Comparison of ENCODE assay signal across 9 mouse cellular contexts in genomic region chr16:10540763-10541597, GRCm38 (mm10). TPM values are rescaled to one million over a fixed set of nuclear protein-coding genes. Genes with fewer than 3 reads are reported as not detected.
DNase-seq lines count a peak whose midpoint lies in the region; ATAC-seq and TF ChIP-seq lines count a peak whose summit lies in the region.
"Had no signal": no experiment of that assay in that cellular context is flagged by ENCODE, and none has a peak within 500 bp of the region (broad histone marks: within the 10 kb centered on the region; RNA-seq: fewer than 3 reads in every experiment).

No protein-coding gene starts in this region.

- no peaks in the 10 kb centered on the region for H3K9me3 ChIP-seq in megakaryocyte, embryonic 14.5 days
- no peaks in the 10 kb centered on the region for H3K9me3 ChIP-seq in limb, embryonic 13.5 days
- H3K9me3 ChIP-seq in stomach, embryonic 15.5 days = no peaks in the 10 kb centered on the region

- H3K36me3 ChIP-seq in megakaryocyte, embryonic 14.5 days (replicated peaks; ENCODE audit: low read length) = peaks cover 36% of the 10 kb centered on the region
- H3K36me3 ChIP-seq in limb, embryonic 13.5 days = peaks cover 10% of the 10 kb centered on the region
- H3K36me3 ChIP-seq in stomach, embryonic 15.5 days = no peaks in the 10 kb centered on the region

- DNase-seq in cerebellum, adult 2 months = no peak
- no peak for DNase-seq in urinary bladder, postnatal 25 days (ENCODE audit: low spot score)
- DNase-seq: embryo, embryonic 11 days had no signal

- peak overlapping the region; percentile 95 for H3K4me2 ChIP-seq in limb, embryonic 13.5 days (replicated peaks)
- H3K4me2 ChIP-seq in stomach, embryonic 15.5 days = peak overlapping the region; percentile 80

- H3K27me3 ChIP-seq in cerebellum, adult 2 months (ENCODE audit: control insufficient read depth, insufficient read depth, low read length) = no peaks in the 10 kb centered on the region; the same call in 1 of the 2 replicates
- no peaks in the 10 kb centered on the region for H3K27me3 ChIP-seq in megakaryocyte, embryonic 14.5 days (replicated peaks)
- H3K27me3 ChIP-seq in limb, embryonic 13.5 days = no peaks in the 10 kb centered on the region
- no peaks in the 10 kb centered on the region for H3K27me3 ChIP-seq in stomach, embryonic 15.5 days (replicated peaks)

- H3K27ac ChIP-seq in cerebellum, adult 2 months (ENCODE audit: insufficient read depth, low read length) = peak overlapping the region; percentile 83
- peak overlapping the region; percentile 48 for H3K27ac ChIP-seq in limb, embryonic 13.5 days
- H3K27ac ChIP-seq in stomach, embryonic 15.5 days = peak overlapping the region; percentile 91; the same call in 1 of the 2 replicates

- H3K9ac ChIP-seq in limb, embryonic 13.5 days = peak overlapping the region; percentile 94
- H3K9ac ChIP-seq in stomach, embryonic 15.5 days = peak overlapping the region; percentile 17; the same call in 1 of the 2 replicates

- no peak for ATAC-seq in cerebellum, adult (ENCODE audit: insufficient number of reproducible peaks, low FRiP score, low TSS enrichment)
- no peak for ATAC-seq in megakaryocyte, adult 5-6 weeks (ENCODE audit: poor library complexity, severe bottlenecking)
- no peak for ATAC-seq in limb, embryonic 13.5 days (ENCODE audit: low FRiP score, low read depth)
- ATAC-seq in stomach, embryonic 15.5 days (ENCODE audit: insufficient read depth, low FRiP score, low read depth) = no peak
- no peak for ATAC-seq in CD4-positive, CD25-positive, alpha-beta regulatory T cell, adult 4 months

- TF ChIP-seq POLR2A in cerebellum, adult 2 months (IDR thresholded peaks at IDR 0.05; ENCODE audit: borderline replicate concordance, insufficient read depth, low read length) = no peak

- 10% methylated on average over 16 of the region's 16 CpGs for WGBS in cerebellum, adult 2 months
- WGBS in limb, embryonic 13.5 days = 67% methylated on average over 16 of the region's 16 CpGs
- WGBS in stomach, embryonic 15.5 days = 63% methylated on average over 16 of the region's 16 CpGs

- no peak for TF ChIP-seq CTCF in cerebellum, adult 2 months (IDR thresholded peaks at IDR 0.05; ENCODE audit: borderline replicate concordance, insufficient read depth, low read depth, low read length)

- H3K4me1 ChIP-seq in cerebellum, adult 2 months (ENCODE audit: control insufficient read depth, insufficient read depth, low read length) = peaks cover 27% of the 10 kb centered on the region
- H3K4me1 ChIP-seq in megakaryocyte, embryonic 14.5 days = peaks cover 85% of the 10 kb centered on the region
- peaks cover 54% of the 10 kb centered on the region for H3K4me1 ChIP-seq in limb, embryonic 13.5 days
- peaks cover 24% of the 10 kb centered on the region for H3K4me1 ChIP-seq in stomach, embryonic 15.5 days

- H3K4me3 ChIP-seq in cerebellum, adult 2 months (replicated peaks; ENCODE audit: insufficient read depth, low read depth, low read length) = peak overlapping the region; percentile 92
- H3K4me3 ChIP-seq in megakaryocyte, embryonic 14.5 days (replicated peaks) = peak overlapping the region; percentile 96
- H3K4me3 ChIP-seq in limb, embryonic 13.5 days = peak overlapping the region; percentile 93
- peak overlapping the region; percentile 78 for H3K4me3 ChIP-seq in stomach, embryonic 15.5 days (replicated peaks)

RNA-seq across cellular contexts. Expression of gene Dexi, which starts 1.9 kb away (rescaled TPM):
- 126 and 143 TPM in 2 replicates for polyA plus RNA-seq in cerebellum, adult 2 months (2012; rRNA removed)
- 41.9 and 81.7 TPM in 2 replicates for polyA plus RNA-seq in megakaryocyte, embryonic 14.5 days (2012; ENCODE audit: insufficient read depth, low replicate concordance)
- total RNA-seq in megakaryocyte, adult 5-6 weeks (2015) = 5.9 and 6.0 TPM in 2 replicates
- total RNA-seq in megakaryocyte, adult 5-6 weeks (2017) = 4.3 and 7.0 TPM in 2 replicates
- 23.5 and 27.1 TPM in 2 replicates for polyA plus RNA-seq in limb, embryonic 13.5 days (2015; fragmentation: Nextera tagmentation; extraction: Ambion mirVana)
- 19.3 and 22.2 TPM in 2 replicates for polyA plus RNA-seq in stomach, embryonic 15.5 days (2015; fragmentation: Nextera tagmentation; extraction: Ambion mirVana)
- 1 to 10 TPM in 1 of 2 experiments, under 1 TPM in 1; 0.95 to 4.4 TPM for polyA plus RNA-seq in CD4-positive, CD25-positive, alpha-beta regulatory T cell, adult 4 months (2017; shearing (Covaris generic))

RNA-seq across cellular contexts. Expression of gene Clec16a, which starts 4.2 kb away (rescaled TPM):
- 48.7 and 51.2 TPM in 2 replicates for polyA plus RNA-seq in cerebellum, adult 2 months (2012; rRNA removed)
- polyA plus RNA-seq in megakaryocyte, embryonic 14.5 days (2012; ENCODE audit: insufficient read depth, low replicate concordance) = 10.4 and 13.5 TPM in 2 replicates
- total RNA-seq in megakaryocyte, adult 5-6 weeks (2015) = 26.8 and 28.8 TPM in 2 replicates
- total RNA-seq in megakaryocyte, adult 5-6 weeks (2017) = 19.4 and 20.7 TPM in 2 replicates
- 38.2 and 42.1 TPM in 2 replicates for polyA plus RNA-seq in limb, embryonic 13.5 days (2015; fragmentation: Nextera tagmentation; extraction: Ambion mirVana)
- 31.0 and 31.5 TPM in 2 replicates for polyA plus RNA-seq in stomach, embryonic 15.5 days (2015; fragmentation: Nextera tagmentation; extraction: Ambion mirVana)
- polyA plus RNA-seq in CD4-positive, CD25-positive, alpha-beta regulatory T cell, adult 4 months (2017; shearing (Covaris generic)) = 1 to 10 TPM; 8.4 to 8.7 TPM
